Mouse (Mus musculus): ENCODE data around the gene Ppp2r5c.

Gene Ppp2r5c

DNA sequence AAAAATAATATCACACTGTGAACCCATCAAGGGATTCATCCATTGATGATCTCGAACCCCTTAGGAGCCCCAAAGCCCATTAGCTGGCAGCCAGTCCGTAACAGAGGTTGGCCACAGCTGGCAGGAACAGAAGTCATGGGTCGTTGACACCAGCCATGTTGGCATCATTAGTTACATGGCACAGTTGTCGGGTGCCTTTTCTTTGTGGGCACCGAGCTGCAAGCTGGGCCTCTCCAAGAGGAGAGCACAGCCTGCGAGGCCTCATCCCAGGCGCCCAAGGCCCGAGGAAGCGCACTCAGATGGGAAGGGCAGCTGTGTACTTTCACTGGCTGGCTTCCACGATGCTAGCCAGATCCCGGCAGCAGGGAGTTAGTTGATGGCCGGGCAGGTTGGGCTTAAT is 64.3 kb downstream of the Ppp2r5c start:
- ATAC-seq (ENCODE audit: low TSS enrichment) = no peak

DNA sequence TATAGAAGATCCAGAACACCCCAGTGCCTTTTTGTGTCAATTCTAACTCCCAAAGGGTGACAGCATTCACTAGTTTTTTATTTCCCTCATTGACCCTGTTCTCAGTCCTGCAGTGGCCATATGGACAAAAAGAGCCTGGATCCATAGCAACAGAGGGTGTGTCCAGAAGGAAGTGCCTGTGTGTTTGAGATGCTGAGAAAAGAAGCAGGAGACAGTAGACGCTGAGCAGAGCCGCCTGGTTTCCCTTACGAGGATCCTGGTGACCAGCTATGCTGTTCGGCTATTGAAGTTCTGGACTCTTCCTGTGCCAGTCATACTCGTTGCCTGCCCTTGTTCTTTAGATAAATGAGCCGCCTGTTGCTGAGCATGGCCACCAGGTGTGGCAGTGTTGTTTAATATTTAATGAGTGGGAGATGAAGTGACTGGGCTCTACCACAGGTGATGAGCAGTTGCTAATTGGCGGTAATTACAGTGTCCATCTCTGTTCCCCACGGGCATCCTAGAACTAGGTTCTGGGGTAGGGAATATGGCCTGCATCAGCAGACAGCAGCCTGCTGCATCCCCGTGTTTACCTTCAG is 65.0 kb downstream of the Ppp2r5c start:
- no peak for ATAC-seq (ENCODE audit: low TSS enrichment)

DNA sequence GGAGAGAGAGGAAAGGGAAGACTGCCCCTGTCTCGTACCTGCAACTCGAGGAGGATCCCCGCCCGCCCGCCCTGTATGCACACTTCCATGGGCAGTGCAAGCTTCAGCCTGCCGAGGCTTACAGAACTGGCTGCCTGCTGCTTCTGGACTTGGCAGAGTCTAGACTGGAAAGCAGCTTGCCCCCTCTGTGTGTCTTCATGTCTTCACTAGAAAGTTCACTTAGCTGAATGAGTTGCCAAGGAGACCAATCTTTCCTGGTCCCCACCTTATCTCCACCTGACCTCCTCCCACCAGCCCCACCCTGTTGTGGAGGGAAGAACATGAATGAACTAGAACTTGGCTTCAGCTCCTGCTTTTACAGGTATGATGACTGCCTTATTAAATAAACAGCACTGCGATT is 66.0 kb downstream of the Ppp2r5c start:
- ATAC-seq (ENCODE audit: low TSS enrichment) = no peak

DNA sequence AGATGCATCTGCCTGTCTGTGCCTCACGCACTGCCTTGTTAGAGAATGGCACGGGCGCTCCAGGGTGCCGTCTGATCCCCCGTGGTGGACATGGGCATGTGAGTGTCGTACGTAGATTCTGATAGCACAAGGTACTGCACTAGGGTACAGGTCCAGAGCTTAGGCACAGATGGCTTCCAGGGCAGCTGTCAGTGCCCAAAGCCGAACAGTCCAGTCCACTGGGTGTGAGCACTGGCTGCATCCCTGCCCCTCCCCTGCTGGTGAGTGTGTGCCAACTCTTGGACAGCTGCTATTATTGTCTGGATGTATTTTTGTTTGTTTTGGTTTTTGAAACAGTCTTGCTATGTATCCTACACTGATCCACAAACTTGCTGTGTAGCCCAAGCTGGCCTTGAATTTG is 68.8 kb downstream of the Ppp2r5c start:
- no peak for ATAC-seq (ENCODE audit: low TSS enrichment)

DNA sequence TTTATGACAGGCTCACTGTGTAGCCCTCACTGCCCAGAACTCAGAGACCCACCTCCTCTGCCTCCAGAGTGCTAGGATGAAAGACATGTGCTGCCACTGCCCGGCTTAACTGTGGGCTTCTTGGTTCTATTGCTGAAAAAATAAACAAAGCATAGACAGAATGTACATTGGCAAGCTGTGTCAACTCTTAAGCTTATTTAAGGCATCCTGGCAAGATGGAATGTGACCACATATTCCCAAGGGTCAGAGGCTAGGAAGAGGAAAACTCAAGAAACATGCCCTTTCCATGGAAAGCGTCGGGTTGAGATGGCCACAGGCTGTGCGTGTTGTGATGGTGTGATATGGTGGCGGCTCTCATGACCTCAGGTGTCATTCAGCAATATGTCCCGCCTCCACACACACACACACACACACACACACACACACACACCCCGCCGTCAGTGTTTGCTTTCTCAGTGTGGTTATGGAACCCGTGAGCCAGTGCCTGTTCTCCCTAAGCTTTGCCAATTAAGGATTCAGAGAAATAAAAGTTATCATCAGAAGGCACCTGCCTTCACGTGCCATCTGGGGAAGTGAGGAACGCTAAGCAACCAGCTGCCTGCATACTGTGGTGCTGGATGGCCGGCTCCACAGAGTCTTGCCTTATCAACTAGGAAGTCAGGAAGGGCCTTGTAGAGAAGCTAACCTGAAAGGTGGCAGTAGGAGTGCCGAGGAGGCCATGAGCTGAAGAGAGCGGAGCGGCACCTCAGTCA is 73.5 kb downstream of the Ppp2r5c start:
- ATAC-seq (ENCODE audit: low TSS enrichment) = no peak

DNA sequence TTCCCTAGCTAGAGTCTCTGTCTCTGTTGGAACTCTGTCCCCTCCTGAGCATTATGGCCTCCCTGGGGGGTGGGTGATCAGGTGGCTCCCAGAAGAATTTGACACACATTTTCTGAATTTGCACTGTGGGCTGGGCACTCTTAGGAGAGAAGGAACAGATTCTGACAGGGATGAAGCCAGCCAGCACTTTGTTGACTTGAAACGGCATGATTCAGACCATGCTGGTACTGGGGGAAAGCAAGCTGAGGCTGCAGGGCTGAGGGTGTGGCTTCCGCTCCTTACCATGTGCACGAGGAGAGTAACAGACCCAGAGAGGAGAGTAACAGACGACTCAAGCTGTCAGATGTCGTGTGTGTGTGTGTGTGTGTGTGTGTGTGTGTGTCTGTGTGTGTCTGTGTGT is 76.6 kb downstream of the Ppp2r5c start:
- no peak for ATAC-seq (ENCODE audit: low TSS enrichment)

DNA sequence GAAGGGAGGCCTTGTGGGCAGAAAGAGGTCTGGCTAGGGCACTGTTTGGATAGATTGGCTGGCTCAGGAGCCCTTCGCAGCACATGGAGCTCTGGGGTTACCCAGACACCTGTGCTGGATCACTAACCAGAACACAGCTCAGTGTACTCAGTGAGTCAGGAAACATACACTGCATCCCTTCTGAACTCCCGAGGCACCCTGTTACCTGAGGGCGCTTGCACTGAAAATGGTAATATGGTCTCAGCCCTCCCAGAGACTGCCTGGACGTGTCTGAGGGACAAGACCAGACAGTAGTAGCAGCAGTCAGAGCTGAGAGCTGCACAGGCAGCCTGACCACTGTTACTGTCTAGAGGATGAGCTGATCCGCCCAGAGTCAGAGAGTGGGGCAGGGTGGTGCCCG is 85.8 kb downstream of the Ppp2r5c start:
- no peak for ATAC-seq (ENCODE audit: low TSS enrichment)

DNA sequence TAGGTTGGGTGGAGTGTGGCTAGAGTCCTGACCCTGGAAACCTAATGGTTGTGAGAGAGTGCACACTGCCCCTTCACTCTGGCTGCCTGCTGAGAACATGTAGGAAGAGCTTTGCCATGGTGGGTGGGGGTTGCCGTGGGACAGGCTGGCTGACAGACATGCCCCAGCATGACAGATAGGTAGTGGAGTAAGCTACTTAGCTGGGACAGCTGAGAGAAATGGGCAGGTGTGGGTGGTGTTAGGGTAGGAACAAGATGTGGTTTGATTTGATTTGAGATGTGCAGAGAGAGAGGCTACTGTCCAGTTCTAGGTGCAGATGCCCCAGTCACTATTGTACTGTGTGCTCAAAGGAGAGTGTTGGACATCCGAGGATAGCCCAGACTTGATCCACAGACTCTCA is 86.2 kb downstream of the Ppp2r5c start:
- ATAC-seq (ENCODE audit: low TSS enrichment) = no peak

DNA sequence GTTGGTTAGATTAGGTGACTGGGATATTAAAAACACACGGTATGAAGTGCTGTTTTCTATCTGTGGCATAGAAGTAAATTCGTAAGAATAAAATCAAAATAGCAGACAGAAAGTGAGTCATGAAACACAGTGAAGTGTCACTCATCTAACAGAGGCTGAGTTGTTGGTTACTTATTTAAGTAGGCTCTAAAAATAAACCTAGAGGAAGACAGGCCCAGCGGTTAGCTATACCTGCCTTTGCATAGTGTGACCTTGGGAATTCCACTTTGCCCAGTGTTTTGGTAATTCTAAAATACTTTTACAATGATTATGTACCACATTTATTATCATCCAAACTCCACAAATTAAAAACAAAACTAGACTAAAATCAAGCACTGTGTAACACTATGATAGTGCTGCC is 86.9 kb downstream of the Ppp2r5c start:
- ATAC-seq (ENCODE audit: low TSS enrichment) = no peak

DNA sequence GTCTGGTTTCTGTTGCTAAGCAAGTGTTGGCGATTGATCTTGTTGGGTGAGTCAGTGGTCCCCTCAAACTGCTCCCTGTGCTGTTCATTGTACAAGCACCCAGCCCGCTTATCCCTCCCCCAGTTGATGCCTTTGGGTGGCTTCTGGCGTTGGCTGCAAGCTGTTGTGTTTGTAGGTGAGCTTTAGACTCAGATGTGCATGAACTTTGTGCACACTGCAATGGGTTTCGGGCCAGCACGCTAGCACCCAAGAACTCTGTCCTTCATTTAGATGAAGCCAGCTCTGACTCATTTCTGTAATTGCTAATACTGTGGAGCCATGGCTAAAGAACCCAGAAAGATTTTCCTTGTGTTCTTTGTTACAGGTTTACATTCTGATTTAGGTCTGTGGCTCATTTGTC is 88.4 kb downstream of the Ppp2r5c start:
- no peak for ATAC-seq (ENCODE audit: low TSS enrichment)

DNA sequence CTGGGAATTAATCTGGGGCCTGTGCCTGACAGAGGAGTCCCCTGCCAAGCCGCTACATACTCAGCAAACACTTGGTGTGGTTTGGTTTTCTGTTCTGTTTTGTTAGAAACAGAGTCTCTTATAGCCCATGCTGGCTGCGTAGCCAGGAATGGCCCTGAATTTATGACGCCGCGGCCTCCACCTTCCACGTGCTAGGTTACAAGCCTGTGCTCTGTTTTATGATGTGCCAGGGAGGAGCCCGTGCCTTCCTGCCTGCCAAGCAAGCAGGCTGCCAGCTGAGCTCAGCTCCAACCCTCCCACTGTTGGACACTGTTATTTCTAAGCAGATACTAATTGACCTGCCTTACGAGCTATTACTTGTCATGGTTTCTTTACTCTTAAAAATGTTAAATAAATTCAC is 90.8 kb downstream of the Ppp2r5c start:
- ATAC-seq (ENCODE audit: low TSS enrichment) = no peak

DNA sequence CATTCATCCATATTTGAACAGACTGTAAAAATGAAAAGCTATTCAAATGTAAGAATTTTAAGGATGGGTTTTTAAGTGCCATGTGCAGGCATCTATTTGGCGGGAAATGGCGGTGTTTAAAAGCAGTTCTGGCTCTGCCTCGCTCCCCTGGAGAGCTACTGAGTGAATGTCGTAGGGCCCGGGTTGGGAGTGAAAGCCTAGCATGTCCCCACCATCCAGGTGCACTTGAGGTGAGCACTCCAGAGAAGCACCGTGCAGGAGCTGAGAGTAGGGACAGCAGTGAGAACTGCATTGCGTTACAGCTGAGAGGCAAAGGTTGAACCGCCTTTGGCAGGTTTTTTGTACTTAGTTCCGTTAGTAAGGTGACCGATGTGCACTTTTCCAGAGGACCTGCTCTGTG is 92.4 kb downstream of the Ppp2r5c start:
- ATAC-seq (ENCODE audit: low TSS enrichment) = no peak

DNA sequence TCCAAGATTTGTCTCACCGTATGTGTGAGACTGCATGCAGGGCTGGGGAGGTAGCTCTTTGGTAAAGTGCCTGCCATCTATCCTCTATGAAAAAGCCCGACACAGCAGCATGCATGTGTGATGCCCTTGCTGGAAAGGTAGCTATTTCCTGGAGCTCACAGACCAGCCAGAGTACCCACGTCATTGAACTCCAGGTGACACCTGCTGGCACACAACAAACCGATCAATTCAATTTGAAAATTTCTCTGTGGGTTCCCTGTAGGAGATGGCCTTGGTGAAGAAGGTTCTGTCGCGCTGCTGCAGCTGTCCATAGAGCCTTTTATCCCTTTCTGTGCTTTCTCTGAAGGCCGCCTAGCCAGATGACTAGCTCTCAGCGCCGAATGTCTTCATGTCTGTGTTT is 92.9 kb downstream of the Ppp2r5c start:
- ATAC-seq (ENCODE audit: low TSS enrichment) = no peak

DNA sequence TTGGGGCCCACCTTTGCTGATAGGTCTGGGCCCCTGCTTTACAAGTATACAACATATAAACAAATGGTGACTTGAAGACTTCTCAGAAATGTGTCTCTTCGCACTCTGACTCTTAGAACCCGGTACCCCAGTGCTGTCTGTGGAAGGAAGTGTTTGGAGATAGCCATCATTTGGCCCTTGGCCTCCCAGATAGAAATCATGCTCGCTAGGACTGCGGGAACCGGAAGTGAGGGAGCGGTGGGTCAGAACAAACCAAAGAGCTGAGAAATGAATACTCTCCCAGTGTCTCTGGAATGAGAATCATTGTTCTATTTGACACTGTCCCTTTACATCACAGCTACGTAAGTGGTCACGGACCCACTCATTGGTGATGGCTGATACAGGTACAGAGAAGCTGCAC is 93.4 kb downstream of the Ppp2r5c start:
- no peak for ATAC-seq (ENCODE audit: low TSS enrichment)

DNA sequence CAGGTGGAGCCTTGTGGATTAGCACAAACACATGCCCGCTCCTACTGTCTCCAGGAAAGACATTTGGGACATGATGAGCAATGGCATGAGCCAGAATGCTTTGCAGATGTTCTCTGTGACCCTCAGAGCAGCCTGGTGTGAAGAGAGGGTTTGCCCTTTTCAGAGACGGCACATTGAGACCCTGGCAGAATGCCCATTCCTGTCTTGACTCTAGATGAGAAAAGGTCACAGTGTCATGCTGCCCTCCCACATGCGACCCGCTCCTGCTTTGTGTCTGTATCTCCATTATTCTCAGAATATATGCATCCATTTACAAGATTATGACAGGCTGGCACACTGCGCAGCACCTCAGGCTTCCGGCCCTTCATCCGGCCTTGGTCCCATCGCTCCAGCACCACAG is 94.1 kb downstream of the Ppp2r5c start:
- ATAC-seq (ENCODE audit: low TSS enrichment) = no peak

DNA sequence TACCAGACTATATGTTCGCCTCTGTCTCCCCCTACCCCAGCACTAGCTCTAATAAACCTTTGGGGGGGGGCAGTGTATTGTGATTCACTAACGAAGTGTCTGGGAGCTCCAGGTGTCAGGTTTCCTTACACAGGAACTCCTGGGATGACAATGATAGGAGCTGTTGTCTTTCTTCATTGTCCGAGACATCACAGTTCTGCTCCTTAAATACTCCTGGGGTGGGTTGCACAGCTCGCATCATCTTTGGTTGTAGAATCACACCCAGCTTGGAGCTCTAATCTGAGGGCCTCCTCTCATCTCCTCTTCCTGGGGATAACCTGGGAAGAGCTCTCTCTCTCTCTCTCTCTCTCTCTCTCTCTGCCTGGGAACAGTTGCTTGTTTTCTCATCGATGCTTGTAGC is 94.6 kb downstream of the Ppp2r5c start:
- ATAC-seq (ENCODE audit: low TSS enrichment) = no peak

DNA sequence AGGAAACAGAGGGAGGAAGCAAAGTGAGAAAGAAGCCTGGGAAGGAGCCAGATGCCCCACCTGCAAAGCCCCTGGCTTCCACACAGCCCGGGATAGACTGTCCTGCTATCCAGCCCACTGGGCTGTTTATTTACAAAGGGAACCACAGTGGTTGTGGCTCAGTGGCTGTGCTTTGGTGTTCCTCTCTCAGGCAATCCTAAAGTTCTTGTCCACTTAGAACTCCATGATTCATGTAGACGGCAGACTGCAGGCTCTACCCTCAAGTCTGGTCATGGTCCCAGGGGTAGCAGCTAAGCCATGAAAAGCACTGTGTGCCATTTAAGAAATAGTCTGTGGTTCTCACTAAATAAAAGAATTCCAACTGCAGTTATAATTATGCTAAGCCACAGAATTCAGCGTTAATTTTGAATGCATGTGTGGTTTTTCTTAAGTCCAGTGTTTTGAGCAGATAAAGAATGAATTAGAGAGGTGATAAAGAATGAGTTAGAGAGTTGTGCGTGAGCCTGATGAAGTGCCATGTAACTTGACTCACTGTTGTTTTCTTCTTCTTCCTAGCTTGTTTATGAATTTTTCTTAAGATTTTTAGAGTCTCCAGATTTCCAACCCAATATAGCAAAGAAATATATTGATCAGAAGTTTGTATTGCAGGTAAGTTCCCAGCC is 98.3 kb downstream of the Ppp2r5c start:
- no peak for ATAC-seq (ENCODE audit: low TSS enrichment)

DNA sequence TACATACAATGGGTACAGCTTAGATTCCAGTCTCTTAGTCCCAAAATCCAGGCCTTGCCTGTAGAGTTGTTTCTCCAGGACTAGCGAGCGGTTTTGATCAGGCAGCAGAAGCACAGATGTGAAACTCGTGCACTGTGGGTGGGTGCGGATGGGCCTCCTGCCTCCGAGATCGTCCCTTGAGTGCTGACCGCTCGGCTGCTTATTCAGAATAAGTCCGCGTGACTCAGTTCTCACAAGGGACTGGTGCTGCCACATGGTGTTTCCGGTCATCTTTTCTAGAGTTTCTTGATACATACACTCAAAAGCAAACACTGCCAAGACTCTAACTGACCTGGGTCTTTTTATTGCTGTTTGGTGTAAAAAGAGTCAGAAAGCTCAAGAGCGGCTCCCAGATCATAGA is 100.7 kb downstream of the Ppp2r5c start:
- no peak for ATAC-seq (ENCODE audit: low TSS enrichment)

DNA sequence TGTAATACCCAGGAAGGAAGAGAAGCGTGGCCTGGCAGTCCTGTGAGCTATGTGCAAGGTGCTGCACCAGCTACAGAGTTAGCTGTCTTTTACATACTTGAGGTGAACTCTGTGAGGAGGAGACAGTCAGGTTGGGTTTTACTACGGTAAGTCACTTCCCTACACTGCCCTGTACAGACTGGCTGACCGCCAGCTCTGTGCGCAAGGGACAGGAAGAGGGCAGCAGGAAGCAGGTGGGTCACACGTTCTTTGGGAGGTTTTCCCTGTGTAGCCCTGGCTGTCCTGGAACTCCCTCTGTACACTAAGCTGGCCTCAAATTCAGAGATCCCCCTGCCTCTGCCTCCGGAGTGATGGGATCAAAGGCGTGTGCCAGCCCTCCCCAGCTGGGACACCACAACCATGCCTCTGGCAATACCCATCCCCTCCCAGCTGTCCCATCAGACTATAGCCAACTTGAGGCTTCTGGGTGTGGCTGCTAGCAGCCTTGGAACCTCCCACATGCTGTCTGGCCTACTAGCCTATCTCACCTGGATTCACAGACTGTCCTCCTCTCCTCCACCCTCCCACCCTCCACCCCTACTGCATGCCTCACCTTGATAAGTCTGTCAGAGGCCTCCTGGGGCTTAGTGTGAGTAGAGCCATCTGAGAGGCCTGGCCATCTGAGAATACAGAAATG is 102.7 kb downstream of the Ppp2r5c start:
- no peak for ATAC-seq (ENCODE audit: low TSS enrichment)

DNA sequence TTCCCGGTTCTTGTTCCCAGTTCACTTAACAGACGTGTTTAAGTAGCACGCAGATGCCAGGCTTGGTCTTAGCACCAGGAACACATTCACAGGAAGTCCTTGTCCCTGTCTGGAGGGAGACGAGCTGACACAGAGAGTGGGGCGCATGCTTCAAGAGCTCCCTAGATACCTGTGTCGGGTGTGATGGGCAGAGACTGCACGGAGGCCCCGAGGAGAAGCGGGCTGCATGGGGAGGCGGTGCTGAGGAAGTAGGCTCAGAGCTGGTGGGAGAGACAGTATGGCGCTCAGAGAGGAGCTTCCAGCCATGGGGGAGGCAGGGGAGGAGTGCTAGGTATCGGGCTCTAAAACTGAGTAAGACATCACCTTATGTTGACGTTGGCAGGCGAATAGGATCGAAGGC is 103.4 kb downstream of the Ppp2r5c start:
- ATAC-seq (ENCODE audit: low TSS enrichment) = peak; percentile 60

DNA sequence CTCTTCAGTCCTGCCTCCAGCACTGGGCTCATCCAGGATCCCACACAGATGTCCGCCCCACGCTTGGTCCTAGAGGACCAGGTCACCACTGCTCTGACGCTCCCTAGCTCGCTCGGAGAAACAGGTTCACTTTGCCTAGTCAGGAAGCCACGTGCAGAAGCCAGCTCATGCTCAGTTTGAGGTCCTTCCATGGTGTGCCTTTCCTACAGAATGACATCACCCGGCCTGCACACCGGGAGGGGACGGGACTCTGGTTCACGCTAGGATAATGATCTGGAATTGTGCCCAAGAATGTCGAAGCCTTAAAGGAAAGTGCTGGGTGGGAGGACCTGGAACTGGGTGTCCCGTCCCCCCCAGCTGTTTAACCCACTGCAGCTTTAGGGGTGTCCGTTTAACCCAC is 105.2 kb downstream of the Ppp2r5c start:
- ATAC-seq (ENCODE audit: low TSS enrichment) = peak; percentile 24; the same call in 1 of the 2 replicates

DNA sequence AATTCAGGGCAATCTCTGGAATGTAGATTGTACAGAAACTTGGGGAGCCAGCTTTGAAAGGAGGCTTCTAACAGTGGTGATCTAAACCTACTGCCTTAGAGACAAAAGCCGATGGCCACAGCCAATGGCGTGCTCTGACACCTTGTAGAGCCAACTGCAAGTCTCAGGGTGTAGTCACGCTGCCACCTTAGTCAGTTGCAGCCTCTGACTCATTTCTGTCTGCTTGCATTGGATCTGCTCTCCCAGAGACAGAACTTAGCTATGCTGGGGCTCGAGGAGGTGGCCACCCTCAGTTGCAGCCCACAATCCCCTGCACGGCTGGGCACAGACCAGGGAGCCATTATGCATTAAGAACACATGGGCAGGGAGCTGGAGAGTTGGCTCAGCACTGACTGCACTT is 106.4 kb downstream of the Ppp2r5c start:
- ATAC-seq (ENCODE audit: low TSS enrichment) = peak; percentile 51; the same call in 1 of the 2 replicates

Data from frontal cortex, adult (tissue).